Mouse (Mus musculus): ENCODE measurements around the gene Rnps1. TPM values are rescaled to one million over a fixed set of nuclear protein-coding genes. Genes with fewer than 3 reads are reported as not detected.

Rnps1 gene
- polyA plus RNA-seq, 1 experiment from 2014 or later = 423 TPM

- Histone ChIP-seq H3K27me3 (ENCODE audit: insufficient read depth, poor library complexity, severe bottlenecking) (no peaks in the 10 kb centered on the region), H3K4me1 (replicated peaks) (no peaks in the 10 kb centered on the region), H3K4me3 (no peak overlapping the region), H3K36me3 (no peaks in the 10 kb centered on the region), H3K9me3 (no peaks in the 10 kb centered on the region), H3K27ac (no peak overlapping the region)
- WGBS = 63% methylated on average over 6 of the region's 6 CpGs
- DNase-seq (ENCODE audit: low spot score) = no peak
These were observed 49.2 kb downstream of the Rnps1 start for GRCm38 (mm10) chr17:24463374-24464133.

GRCm38 (mm10) chr17:24468636-24469246 lies 54.4 kb downstream of the Rnps1 start:
- H3K27me3 ChIP-seq (ENCODE audit: insufficient read depth, poor library complexity, severe bottlenecking) = no peaks in the 10 kb centered on the region
- WGBS = 93% methylated on average over 5 of the region's 5 CpGs
- H3K9me3 ChIP-seq = no peaks in the 10 kb centered on the region
- H3K36me3 ChIP-seq = peaks cover 19% of the 10 kb centered on the region
- no peak overlapping the region for H3K4me3 ChIP-seq
- DNase-seq (ENCODE audit: low spot score) = no peak
- peaks cover 32% of the 10 kb centered on the region for H3K4me1 ChIP-seq (replicated peaks)
- H3K27ac ChIP-seq = no peak overlapping the region

GRCm38 (mm10) chr17:24469336-24469909 lies 55.1 kb downstream of the Rnps1 start:
- H3K27ac ChIP-seq = peak overlapping the region; percentile 96
- H3K4me1 ChIP-seq (replicated peaks) = peaks cover 35% of the 10 kb centered on the region
- H3K27me3 ChIP-seq (ENCODE audit: insufficient read depth, poor library complexity, severe bottlenecking) = no peaks in the 10 kb centered on the region
- peak overlapping the region; percentile 96 for H3K4me3 ChIP-seq
- peaks cover 25% of the 10 kb centered on the region for H3K36me3 ChIP-seq
- no peak for DNase-seq (ENCODE audit: low spot score)
- 19% methylated on average over 7 of the region's 7 CpGs for WGBS
- H3K9me3 ChIP-seq = no peaks in the 10 kb centered on the region

- peaks cover 32% of the 10 kb centered on the region for H3K36me3 ChIP-seq
- no peaks in the 10 kb centered on the region for H3K27me3 ChIP-seq (ENCODE audit: insufficient read depth, poor library complexity, severe bottlenecking)
- peaks cover 35% of the 10 kb centered on the region for H3K4me1 ChIP-seq (replicated peaks)
- WGBS = 0% methylated on average over 73 of the region's 75 CpGs
- no peaks in the 10 kb centered on the region for H3K9me3 ChIP-seq
- peak within 1 kb of the TSS; percentile 96 for H3K4me3 ChIP-seq
- H3K27ac ChIP-seq = peak within 1 kb of the TSS; percentile 96
- DNase-seq (ENCODE audit: low spot score) = peak; percentile 99
These were observed 55.7 kb downstream of the Rnps1 start, which contains the start of the genes E4f1 and Pgp for GRCm38 (mm10) chr17:24469910-24470602. E4f1 (minus strand) TSS chr17:24470313. Pgp (plus strand) TSS chr17:24470392.

GRCm38 (mm10) chr17:24470701-24471527 lies 56.5 kb downstream of the Rnps1 start:
- DNase-seq (ENCODE audit: low spot score) = no peak
- Histone ChIP-seq H3K9me3 (no peaks in the 10 kb centered on the region), H3K36me3 (peaks cover 40% of the 10 kb centered on the region), H3K27ac (peak overlapping the region; percentile 96), H3K4me3 (peak overlapping the region; percentile 96), H3K27me3 (ENCODE audit: insufficient read depth, poor library complexity, severe bottlenecking) (no peaks in the 10 kb centered on the region), H3K4me1 (replicated peaks) (peaks cover 35% of the 10 kb centered on the region)
- WGBS = 1% methylated on average over 68 of the region's 68 CpGs

- H3K4me1 ChIP-seq (replicated peaks) = peaks cover 40% of the 10 kb centered on the region
- H3K9me3 ChIP-seq = no peaks in the 10 kb centered on the region
- H3K27me3 ChIP-seq (ENCODE audit: insufficient read depth, poor library complexity, severe bottlenecking) = no peaks in the 10 kb centered on the region
- H3K4me3 ChIP-seq = peak overlapping the region; percentile 96
- 95% methylated on average over 4 of the region's 4 CpGs for WGBS
- no peak overlapping the region for H3K27ac ChIP-seq
- DNase-seq (ENCODE audit: low spot score) = no peak
- H3K36me3 ChIP-seq = peaks cover 56% of the 10 kb centered on the region
These were observed 58.1 kb downstream of the Rnps1 start for GRCm38 (mm10) chr17:24472512-24472911.

DNA sequence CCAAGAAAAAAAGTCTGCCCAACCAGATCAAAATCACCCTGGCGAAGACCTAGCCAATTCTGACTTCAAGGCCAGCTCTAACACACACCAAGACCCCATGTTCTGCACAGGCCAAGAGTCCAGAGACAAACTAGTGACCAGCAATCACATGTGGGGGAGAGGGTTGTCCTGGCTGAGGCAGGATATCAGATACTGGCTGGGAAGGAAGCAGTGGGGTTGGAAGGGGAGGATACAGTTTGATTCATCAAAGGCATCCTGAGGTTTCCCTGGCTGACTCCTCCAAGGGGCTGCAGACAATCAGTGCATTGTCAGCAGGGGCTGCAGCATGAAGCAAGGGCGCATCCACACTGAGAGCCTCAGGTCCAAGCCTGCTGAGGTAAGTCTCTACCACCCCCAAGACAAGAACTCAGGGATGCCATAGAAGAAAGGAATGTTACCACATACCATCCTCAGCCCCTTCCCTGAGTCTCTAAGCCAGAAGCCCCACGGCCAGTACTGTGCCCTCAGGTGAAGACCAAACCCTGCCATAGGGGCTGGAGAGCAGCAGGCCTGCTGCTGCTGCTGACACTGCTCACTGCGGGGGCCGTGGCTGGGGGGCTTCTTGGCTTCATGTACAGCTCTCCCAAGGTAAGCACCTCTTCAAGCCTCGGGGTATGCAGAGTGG lies 59.4 kb downstream of the Rnps1 start, which contains the start of gene Bricd5:
TSS of gene Bricd5 (plus strand) at position 273 of the 664 bp plus-strand sequence.
- Histone ChIP-seq H3K27ac (peak within 1 kb of the TSS; percentile 66), H3K4me3 (peak within 1 kb of the TSS; percentile 96), H3K4me1 (replicated peaks) (peaks cover 50% of the 10 kb centered on the region), H3K27me3 (ENCODE audit: insufficient read depth, poor library complexity, severe bottlenecking) (no peaks in the 10 kb centered on the region), H3K9me3 (no peaks in the 10 kb centered on the region), H3K36me3 (peaks cover 59% of the 10 kb centered on the region)
- 78% methylated on average over 6 of the region's 6 CpGs for WGBS
- peak; percentile 17 for DNase-seq (ENCODE audit: low spot score)

DNA sequence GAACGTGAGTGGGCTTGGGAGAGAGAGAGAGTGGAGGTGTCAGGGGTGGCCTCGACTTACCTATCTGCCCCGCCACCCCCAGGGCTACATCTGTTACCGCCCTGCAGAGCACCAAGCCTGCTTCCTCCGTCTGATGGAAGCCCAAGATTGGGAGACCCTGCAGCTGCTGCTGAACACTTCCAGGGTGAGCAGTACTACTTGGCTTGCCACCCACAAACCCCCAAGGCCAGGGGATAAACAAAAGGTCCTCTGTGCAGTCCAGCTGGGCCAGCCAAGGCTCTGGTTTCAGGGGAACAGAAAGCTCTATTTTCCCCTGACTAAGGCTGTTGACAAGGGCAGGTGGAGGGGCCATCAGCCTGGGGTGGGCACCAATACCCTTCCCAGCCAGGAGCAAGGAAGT lies 60.2 kb downstream of the Rnps1 start:
- Histone ChIP-seq H3K4me3 (no peak overlapping the region), H3K9me3 (no peaks in the 10 kb centered on the region), H3K36me3 (peaks cover 59% of the 10 kb centered on the region), H3K4me1 (replicated peaks) (peaks cover 50% of the 10 kb centered on the region), H3K27ac (peak overlapping the region; percentile 66; the same call in 1 of the 2 replicates), H3K27me3 (ENCODE audit: insufficient read depth, poor library complexity, severe bottlenecking) (no peaks in the 10 kb centered on the region)
- DNase-seq (ENCODE audit: low spot score) = no peak
- 66% methylated on average over 5 of the region's 5 CpGs for WGBS

Other genes with a start within 250 kb of the Rnps1 start
- 488 and 579 TPM in 2 replicates for gene Atp6v0c, start 244.9 kb upstream of the Rnps1 start, polyA plus RNA-seq (2016; fragmentation: Nextera tagmentation; extraction: Ambion mirVana)
- 6.0 and 6.4 TPM in 2 replicates for gene Tbc1d24, start 209.0 kb upstream of the Rnps1 start, polyA plus RNA-seq (2016; fragmentation: Nextera tagmentation; extraction: Ambion mirVana)
- gene Ntn3, start 205.0 kb upstream of the Rnps1 start, polyA plus RNA-seq (2016; fragmentation: Nextera tagmentation; extraction: Ambion mirVana) = 4.8 and 7.3 TPM in 2 replicates
- gene Tedc2, start 193.7 kb upstream of the Rnps1 start, polyA plus RNA-seq (2016; fragmentation: Nextera tagmentation; extraction: Ambion mirVana) = 19.3 and 22.4 TPM in 2 replicates
- 97.9 and 115 TPM in 2 replicates for gene Ccnf, start 163.1 kb upstream of the Rnps1 start, polyA plus RNA-seq (2016; fragmentation: Nextera tagmentation; extraction: Ambion mirVana)
- gene Abca17, start 63.5 kb upstream of the Rnps1 start, polyA plus RNA-seq (2016; fragmentation: Nextera tagmentation; extraction: Ambion mirVana) = not detected in 2 replicates
- 10.2 and 13.7 TPM in 2 replicates for gene Abca3, start 62.6 kb upstream of the Rnps1 start, polyA plus RNA-seq (2016; fragmentation: Nextera tagmentation; extraction: Ambion mirVana)
- 74.9 and 77.3 TPM in 2 replicates for gene Eci1, start 12.1 kb downstream of the Rnps1 start, polyA plus RNA-seq (2016; fragmentation: Nextera tagmentation; extraction: Ambion mirVana)
- gene Dnase1l2, start 28.5 kb downstream of the Rnps1 start, polyA plus RNA-seq (2016; fragmentation: Nextera tagmentation; extraction: Ambion mirVana) = 3.0 and 4.3 TPM in 2 replicates
- gene E4f1, start 55.7 kb downstream of the Rnps1 start, polyA plus RNA-seq (2016; fragmentation: Nextera tagmentation; extraction: Ambion mirVana) = 37.8 and 40.1 TPM in 2 replicates
- 80.9 and 81.8 TPM in 2 replicates for gene Pgp, start 55.8 kb downstream of the Rnps1 start, polyA plus RNA-seq (2016; fragmentation: Nextera tagmentation; extraction: Ambion mirVana)
- gene Bricd5, start 59.3 kb downstream of the Rnps1 start, polyA plus RNA-seq (2016; fragmentation: Nextera tagmentation; extraction: Ambion mirVana) = 0.61 and 2.5 TPM in 2 replicates
- 35.1 and 36.0 TPM in 2 replicates for gene Mlst8, start 64.5 kb downstream of the Rnps1 start, polyA plus RNA-seq (2016; fragmentation: Nextera tagmentation; extraction: Ambion mirVana)
- 6.8 and 10.2 TPM in 2 replicates for gene Caskin1, start 74.0 kb downstream of the Rnps1 start, polyA plus RNA-seq (2016; fragmentation: Nextera tagmentation; extraction: Ambion mirVana)
- gene Traf7, start 113.4 kb downstream of the Rnps1 start, polyA plus RNA-seq (2016; fragmentation: Nextera tagmentation; extraction: Ambion mirVana) = 93.6 and 96.4 TPM in 2 replicates
- 1.8 and 3.0 TPM in 2 replicates for gene Rab26, start 119.6 kb downstream of the Rnps1 start, polyA plus RNA-seq (2016; fragmentation: Nextera tagmentation; extraction: Ambion mirVana)
- 11.9 and 21.7 TPM in 2 replicates for gene Pkd1, start 135.3 kb downstream of the Rnps1 start, polyA plus RNA-seq (2016; fragmentation: Nextera tagmentation; extraction: Ambion mirVana)
- 64.1 and 86.9 TPM in 2 replicates for gene Tsc2, start 218.1 kb downstream of the Rnps1 start, polyA plus RNA-seq (2016; fragmentation: Nextera tagmentation; extraction: Ambion mirVana)
- 19.9 and 27.1 TPM in 2 replicates for gene Nthl1, start 218.1 kb downstream of the Rnps1 start, polyA plus RNA-seq (2016; fragmentation: Nextera tagmentation; extraction: Ambion mirVana)
- 34.2 and 39.2 TPM in 2 replicates for gene Slc9a3r2, start 235.8 kb downstream of the Rnps1 start, polyA plus RNA-seq (2016; fragmentation: Nextera tagmentation; extraction: Ambion mirVana)
- gene Npw, start 243.9 kb downstream of the Rnps1 start, polyA plus RNA-seq (2016; fragmentation: Nextera tagmentation; extraction: Ambion mirVana) = not detected in 2 replicates

Measured in hindbrain, embryonic 10.5 days (tissue).